Mouse (Mus musculus): ENCODE data around the gene Scaf8.

DNA sequence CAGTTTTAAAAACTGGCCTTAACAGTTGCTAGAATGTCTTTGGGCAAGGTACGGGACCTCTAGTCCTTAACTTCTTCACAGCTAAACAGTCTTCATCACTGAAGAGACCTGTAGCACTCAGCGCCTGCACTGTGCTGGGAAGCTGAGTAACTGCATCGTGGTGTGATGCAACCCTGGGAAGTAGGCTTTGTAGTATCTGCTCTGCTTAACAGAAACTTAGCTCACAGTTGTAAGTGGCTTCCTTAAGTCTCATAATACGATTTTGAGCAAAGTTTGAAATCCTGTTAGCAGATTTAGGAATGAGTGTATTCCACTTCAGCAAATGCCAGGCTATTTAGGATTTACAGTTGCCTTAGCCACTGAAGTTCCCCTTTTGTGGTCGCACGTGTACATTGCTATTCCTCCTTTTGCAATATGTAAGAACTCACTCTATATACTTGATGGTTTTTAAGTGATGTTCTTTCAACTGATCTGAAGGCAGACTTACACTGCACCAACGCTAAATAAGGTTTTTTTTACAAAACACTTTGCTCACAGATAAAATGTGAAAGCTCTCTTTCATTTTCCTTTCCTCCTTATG lies 90.1 kb downstream of the Scaf8 start:
- TF ChIP-seq CTCF (IDR thresholded peaks at IDR 0.05): no peak
- TF ChIP-seq POLR2A (IDR thresholded peaks at IDR 0.05; ENCODE audit: insufficient read depth, low read depth, low read length): no peak
- no peak for TF ChIP-seq EP300 (IDR thresholded peaks at IDR 0.05; ENCODE audit: insufficient read depth, low read depth, low read length)

Data from heart, adult 2 months (tissue).